Mouse (Mus musculus) embryo, embryonic 11 days (tissue): ENCODE results near the gene Optc.
A peak's percentile ranks its signal among the peaks of the same experiment; 100 is the strongest.

Experiments used
- DNase-seq: peaks from one replicate; pipeline ENCODE4 v3.0.0-alpha.2; 2015

Gene Optc

GRCm38 (mm10) chr1:133878825-133879423, 28.9 kb downstream of the Optc start:
- DNase-seq, result peak; percentile 45

DNA sequence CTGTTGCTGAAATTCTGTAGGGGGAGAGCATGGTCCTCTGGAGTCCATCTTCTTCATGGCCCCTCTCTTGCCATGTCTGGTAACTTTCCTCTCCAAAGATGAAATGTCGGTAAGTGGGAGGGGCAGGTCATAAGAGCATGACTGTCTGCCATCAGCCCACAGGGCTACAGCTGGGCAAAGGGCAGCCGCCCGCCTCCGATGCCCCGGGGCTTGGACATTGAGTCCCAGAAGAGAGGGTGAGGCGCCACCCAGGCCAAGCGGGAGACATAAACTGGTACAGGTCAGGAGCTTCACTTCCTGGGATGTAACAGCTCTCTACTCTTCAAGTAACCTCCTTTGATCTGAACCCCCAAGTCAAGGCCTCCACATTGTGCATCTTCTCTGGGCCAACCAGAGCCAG, 30.9 kb downstream of the Optc start:
- no peak for DNase-seq

GRCm38 (mm10) chr1:133873086-133873813, 34.5 kb downstream of the Optc start:
- no peak for DNase-seq

DNA sequence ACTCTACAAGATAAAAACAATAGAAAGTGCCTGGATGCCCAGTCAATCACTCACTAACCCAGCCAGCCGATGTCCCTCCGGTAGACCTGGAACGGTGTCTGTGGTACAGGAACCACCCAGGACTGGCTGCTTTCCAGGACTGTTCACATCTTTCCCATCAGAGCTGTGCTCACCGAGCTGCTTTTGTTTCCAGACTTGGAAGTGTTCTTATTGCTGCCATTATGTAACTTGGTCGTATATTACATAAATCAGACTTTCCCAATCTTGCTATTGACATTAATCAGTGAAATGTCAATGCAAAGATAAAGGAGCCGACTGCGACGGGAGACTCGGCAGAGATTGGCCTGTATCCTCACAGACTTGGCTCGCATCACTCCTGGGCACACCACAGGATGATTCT, 36.6 kb downstream of the Optc start:
- DNase-seq, result no peak

- no peak for DNase-seq
Measured at GRCm38 (mm10) chr1:133869221-133869620, 38.6 kb downstream of the Optc start.

DNA sequence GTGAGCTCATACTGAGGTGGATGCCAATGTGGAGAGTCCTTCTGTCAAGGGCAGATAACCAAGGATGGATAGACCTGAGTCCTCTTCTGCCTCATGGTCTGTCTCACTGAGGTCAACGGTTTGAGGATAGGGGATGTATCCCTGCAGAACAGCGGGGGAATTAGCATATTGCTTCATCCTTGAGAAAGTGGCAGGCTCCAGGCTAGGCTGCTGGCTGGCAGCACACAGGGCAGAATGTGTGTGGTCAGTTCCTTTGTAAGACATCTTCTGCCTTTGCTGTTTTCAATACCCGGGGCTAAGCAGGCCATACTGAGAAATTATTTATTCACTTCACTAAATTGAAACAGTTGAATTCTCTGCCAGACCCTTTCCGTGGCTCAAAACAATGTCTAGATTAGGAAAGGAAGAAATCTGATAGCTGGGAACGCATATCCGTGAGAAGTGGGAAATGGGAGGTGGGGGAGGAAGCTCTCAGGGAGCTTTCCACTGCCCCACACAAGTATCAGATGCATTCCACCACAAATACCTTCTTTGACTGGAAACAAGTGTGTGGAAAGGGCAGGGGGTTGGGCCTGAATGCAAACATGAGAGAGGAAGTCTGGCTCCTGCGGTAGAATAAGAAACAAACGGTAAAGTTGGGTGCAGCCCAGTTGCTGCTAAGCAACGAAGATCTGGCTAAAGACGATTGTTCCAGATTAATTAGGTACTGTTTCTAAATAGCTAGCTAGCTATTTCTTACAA, 44.4 kb downstream of the Optc start:
- DNase-seq, result no peak

DNA sequence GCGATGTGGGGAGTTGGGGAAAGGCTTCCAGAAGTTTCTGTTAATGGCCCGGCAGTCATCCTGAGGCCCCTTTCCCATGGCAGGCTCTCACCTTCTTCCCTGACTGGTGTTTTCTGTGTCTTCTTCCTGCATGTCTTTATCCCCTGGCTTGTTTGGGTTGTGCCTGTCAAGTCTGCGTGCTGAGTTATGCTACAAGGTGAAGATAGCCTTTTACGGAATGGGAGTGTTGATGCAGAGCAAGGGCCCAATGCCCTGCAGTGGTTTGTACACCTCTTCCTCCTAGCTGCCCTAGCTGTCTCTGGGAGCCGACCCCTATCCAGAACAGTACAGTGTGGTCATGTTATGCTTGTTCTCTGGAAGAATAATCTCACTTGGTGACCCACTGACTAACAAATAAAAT, 46.8 kb downstream of the Optc start:
- no peak for DNase-seq

DNA sequence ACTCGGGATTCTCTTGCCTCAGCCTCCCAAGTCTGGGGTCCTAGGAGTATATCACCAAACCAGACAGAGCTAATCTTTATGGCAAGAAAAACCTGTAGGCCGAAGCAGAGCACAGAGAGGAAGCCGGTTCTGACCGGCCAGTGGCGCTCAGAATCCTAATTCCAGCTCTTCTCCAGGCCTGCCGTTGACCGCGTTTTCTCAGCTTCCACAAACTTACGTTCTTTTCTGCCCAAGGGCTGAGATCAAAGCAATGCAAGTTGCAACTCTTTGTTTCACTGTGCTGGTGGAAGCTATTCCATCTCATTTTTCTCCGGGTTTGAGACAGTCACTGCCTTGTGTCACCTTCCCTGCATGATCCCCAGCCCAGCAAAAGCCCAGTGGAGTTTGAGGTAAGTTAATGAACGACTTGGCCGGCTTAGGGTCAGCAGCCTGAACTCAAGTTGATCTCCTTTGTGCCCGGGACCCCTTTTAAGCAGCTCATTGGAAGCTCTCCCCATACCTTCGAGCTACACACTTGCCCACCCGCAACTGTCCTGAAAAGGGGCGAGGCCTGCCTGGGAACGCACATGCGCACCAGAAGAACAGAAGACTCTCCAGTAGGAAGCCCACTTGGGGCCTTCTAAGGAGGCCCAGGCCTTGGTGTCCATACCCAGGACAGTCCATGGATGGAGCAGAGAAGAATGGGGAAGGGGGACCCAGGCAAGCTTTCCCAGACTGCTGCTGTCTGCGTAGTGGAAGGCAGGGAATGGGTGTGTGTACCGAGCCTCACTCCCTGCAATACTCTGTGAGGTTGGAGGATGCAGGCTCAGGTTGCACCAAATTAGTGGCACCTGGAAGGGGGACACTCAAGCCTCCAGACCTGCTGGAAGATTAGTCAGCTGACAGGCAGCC, 47.7 kb downstream of the Optc start:
- DNase-seq, result no peak

DNA sequence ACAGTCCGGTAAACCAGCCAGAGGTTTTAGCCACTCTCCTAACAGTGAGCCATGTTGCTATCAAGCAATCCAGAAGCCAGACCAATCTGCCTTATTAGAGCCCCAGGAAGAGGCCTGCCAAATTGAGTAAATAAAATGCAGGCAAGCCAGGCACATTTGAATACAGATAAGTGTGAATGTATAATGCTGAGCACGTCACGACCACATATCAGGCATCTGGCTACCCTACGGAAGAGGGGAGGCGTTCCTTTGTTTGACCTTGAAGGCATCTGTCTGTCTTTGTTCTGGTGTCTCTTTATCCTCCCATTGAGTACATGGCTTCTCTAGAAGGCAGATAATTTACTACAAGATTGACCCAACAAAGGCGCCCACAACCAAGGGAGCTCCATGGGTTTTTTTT, 48.5 kb downstream of the Optc start:
- peak; percentile 37 for DNase-seq

DNA sequence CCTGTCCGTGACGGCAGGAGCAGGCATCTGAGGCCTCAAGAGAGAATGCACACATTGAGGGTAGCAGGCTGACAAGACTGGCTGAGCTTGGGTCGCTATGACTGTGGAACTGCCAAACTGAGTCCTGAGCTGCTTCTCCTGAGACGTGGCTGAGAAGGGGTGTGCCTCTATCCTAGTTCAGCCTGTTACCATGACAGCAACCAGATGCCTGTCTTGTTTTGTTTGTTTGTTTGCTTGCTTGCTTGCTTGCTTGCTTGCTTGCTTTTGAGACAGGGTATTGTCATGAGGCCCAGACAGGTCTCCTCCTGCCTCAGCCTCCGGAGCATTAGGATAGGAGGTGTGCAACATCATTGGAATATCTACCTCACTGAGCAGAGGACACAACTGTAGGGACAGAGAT, 50.0 kb downstream of the Optc start:
- no peak for DNase-seq

DNA sequence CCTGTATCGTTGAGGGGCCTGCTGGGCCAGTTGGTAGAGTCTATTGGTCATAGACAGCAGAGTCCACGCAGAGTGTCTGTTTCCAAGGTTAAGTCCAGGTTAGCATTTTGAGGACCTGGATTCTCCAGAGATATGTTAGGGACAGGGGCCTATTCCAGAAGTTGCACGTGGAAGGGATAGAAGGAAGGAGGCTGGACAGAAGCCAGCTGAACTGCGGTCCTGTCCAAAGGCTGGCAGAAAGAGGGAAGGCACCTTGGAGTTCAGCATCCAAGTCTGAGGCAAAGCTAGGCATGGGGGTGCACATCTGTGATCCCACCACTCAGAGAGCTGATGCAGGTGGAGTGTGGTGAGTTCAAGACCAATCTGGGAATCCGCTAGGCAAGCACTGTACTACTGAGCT, 50.6 kb downstream of the Optc start:
- no peak for DNase-seq

DNA sequence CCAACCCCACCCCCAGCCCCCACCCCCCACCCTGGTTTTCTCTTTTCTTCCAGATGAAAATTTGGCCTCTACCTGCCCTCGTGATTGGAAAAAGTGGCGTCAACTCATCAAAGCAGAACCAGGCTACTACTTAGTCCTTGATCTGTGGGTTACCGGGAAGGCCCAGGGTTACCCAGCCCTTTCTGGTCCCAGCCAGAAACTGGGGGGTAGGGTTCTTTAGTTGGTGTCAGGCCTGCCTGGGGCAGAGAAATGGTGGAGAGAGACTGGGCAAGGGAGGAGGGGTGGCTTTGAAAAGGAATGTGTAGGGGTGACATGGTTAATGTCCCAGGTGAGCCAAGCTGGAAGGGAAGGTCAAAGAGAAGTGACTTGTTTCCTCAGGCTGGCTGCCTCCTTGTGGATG, 51.1 kb downstream of the Optc start:
- no peak for DNase-seq

DNA sequence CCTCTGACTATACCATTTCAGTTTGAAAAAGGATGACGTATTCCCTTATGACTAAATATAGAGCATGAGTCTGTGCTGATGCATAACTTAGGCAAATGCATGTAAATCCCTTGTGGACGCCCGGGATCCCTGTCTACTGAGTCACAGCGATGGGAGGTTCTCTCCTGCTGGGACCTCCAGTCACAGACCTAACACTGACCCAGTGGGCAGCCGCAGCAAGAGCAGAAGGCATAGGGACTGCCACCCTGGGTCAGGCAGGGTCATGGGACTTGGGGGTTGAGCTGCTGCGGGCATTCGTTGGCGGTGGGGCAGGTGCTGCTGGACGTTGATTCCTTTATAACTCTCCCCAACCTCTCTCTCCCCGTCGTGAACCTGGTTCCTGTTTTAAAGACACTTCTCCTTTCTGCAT, 51.7 kb downstream of the Optc start:
- no peak for DNase-seq

DNA sequence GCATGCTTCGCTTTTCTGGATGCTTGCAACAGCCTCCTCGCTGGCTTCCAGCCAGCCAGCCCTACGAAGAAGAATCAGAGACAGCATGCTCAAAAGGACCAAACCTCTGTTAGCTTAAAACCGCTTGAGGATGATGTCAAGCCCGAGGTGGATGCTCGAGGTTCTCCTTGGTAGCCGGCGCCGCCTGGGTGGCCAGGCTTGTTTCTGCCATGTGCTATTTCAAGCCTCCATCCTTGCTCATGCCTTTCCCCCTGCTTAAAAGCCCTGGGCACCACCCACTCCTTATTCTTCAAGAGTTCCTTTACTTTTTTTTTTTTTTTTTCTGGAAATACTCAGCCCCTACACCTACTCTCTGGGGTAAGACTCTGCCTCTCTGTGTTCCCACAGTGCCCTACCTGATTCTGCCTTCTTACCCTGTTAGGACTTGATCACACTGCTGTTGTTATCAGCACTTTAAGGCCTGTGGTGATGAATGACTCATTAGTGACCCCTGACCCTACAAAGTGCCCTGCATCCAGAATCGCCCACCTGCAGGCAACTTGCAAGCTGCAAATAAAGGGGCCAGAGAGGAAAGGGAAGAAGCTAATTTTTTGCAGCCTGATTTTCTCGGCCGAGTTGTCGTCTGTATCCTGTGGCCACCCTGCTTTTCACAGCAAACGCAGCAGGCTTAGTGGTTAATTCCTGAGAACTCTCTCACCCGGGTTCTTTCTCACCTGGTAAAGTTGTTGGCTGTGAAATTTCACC, 52.4 kb downstream of the Optc start:
- DNase-seq, result peak; percentile 68

GRCm38 (mm10) chr1:133854421-133855273, 53.2 kb downstream of the Optc start:
- DNase-seq, result peak; percentile 64
